Mouse (Mus musculus) limb, embryonic 11.5 days (tissue): ENCODE measurements around the gene Mfap1a. TPM values are rescaled to one million over a fixed set of nuclear protein-coding genes. Genes with fewer than 3 reads are reported as not detected.
"Not testable (repeated sequence)": the region's sequence is repeated elsewhere in the genome, so short reads cannot be mapped to it uniquely, and the experiment has no call there.

Source experiments
- ATAC-seq: fragments of 200-750 bp; cut with Nextera tagmentation; 2 replicates; pipeline ENCODE4 v1.8.0; 2017; ENCODE audit warnings: low read depth; ENCODE audit not compliant: insufficient number of reproducible peaks, low FRiP score, low TSS enrichment
- DNase-seq: peaks from one replicate; pipeline ENCODE4 v3.0.0-alpha.2; 2015; ENCODE audit warnings: low spot score
- H3K27ac ChIP-seq: fragments of 300-500 bp; sonication (generic); replicated peaks from 2 replicates; pipeline ENCODE4 v1.5.1; 2014; ENCODE audit warnings: low read depth, mild to moderate bottlenecking, low read length
- H3K27me3 ChIP-seq: fragments of 300-500 bp; sonication (generic); 2 replicates; pipeline ENCODE4 v1.6.1; 2014; ENCODE audit warnings: mild to moderate bottlenecking, low read length, mixed read lengths; ENCODE audit not compliant: control insufficient read depth, insufficient read depth
- H3K36me3 ChIP-seq: fragments of 300-500 bp; sonication (generic); 2 replicates; pipeline ENCODE4 v1.6.1; 2014; ENCODE audit warnings: mild to moderate bottlenecking, low read length, moderate library complexity, mixed read lengths; ENCODE audit not compliant: control insufficient read depth, insufficient read depth
- H3K4me1 ChIP-seq: fragments of 300-500 bp; sonication (generic); 2 replicates; pipeline ENCODE4 v1.6.1; 2014; ENCODE audit warnings: low read length, mixed read lengths; ENCODE audit not compliant: control insufficient read depth, insufficient read depth
- H3K4me2 ChIP-seq: fragments of 300-500 bp; sonication (generic); 2 replicates; pipeline ENCODE4 v1.6.1; 2014; ENCODE audit warnings: low read depth, mild to moderate bottlenecking, moderate library complexity; ENCODE audit not compliant: severe bottlenecking
- H3K4me3 ChIP-seq: fragments of 300-500 bp; sonication (generic); 2 replicates; pipeline ENCODE4 v1.5.1; 2014; ENCODE audit warnings: low read depth, low read length
- H3K9ac ChIP-seq: fragments of 300-500 bp; sonication (generic); 2 replicates; pipeline ENCODE4 v1.6.1; 2014; ENCODE audit warnings: mild to moderate bottlenecking, low read length
- H3K9me3 ChIP-seq: fragments of 300-500 bp; sonication (generic); 2 replicates; pipeline ENCODE4 v1.6.1; 2016; ENCODE audit warnings: low read length; ENCODE audit not compliant: control insufficient read depth
- WGBS: fragments of 180-500 bp; shearing (Covaris S2); extraction: QIAGEN DNeasy Blood & Tissue Kit; methylation state at CpG from one replicate; pipeline ENCODE4 v1.1.7; 2014; 5-methylcytosine and 5-hydroxymethylcytosine counted together
- polyA plus RNA-seq: library from polyadenylated mRNA; unstranded; fragments of >200 nt; fragmentation: Nextera tagmentation; extraction: Ambion mirVana; gene quantifications from 2 replicates; pipeline ENCODE4 v1.2.1, GENCODE M21; 2014

Mfap1a gene
- polyA plus RNA-seq: 33.7 and 37.2 TPM in 2 replicates

DNA sequence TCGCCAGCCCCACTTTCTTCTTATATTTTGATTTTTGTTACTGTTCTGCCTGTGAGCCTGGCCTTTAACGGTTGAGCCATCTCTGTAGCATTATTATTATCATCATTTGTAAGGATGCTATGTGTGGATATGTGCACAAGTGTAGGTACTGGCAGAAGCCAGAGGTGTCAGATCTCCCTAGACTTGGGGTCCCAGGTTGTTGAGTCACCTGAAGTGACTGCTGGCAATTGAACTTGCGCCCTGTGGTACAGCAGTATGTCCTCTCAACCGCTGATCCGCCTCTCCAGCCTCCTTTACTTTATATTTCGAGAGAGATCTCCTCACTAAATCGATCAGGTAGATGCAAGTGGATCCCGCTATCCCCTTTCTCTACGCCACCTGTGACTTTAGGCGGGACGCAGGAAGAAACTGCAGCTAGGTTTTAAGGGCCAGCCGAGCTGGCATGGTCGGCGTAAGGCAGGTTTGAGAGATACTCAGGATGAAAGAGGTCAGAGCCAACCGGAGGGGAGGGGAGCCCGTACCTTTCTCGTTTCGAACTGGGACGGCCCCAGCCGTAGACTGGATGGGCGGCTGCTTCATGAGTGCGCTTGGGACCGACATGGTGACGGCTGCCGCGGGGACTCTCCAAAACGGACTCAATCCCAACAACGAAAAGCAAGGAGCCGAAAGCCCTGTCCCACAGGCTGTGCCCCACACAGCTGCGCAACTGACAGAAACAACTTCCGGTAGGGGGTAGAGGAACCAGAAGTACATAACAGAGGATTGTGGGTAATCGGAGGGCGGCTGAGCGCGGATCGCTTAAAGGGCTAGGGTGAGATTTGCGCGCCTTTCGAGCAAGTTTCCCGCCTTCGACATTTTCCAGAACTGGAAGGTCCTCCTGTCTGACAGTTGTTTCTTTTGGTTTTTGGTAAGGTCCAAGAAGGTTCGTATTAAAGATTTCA is at the start of gene Mfap1a, which contains the start of gene Wdr76:
Mfap1a (minus strand) TSS at position 724 of the 941 bp plus-strand sequence.
Wdr76 (plus strand) TSS at position 782 of the 941 bp plus-strand sequence.
- ATAC-seq (peak; percentile 90), DNase-seq (peak; percentile 89)
- peak within 1 kb of the TSS; percentile 66 for H3K4me2 ChIP-seq
- not testable (repeated sequence) for H3K4me1 ChIP-seq, H3K36me3 ChIP-seq, H3K27me3 ChIP-seq, H3K9me3 ChIP-seq, H3K27ac ChIP-seq
- WGBS: 4% methylated on average over 39 of the region's 42 CpGs
- peak within 1 kb of the TSS; percentile 56 for H3K9ac ChIP-seq
- H3K4me3 ChIP-seq: peak within 1 kb of the TSS; percentile 57

GRCm38 (mm10) chr2:121551271-121551670 is 44.8 kb upstream of the Mfap1a start:
- WGBS: 79% methylated on average over 8 of the region's 8 CpGs
- DNase-seq (no peak), ATAC-seq (no peak)
- Histone ChIP-seq H3K9ac (no peak overlapping the region), H3K27me3 (no peaks in the 10 kb centered on the region), H3K4me3 (no peak overlapping the region), H3K36me3 (no peaks in the 10 kb centered on the region), H3K4me1 (no peaks in the 10 kb centered on the region), H3K4me2 (no peak overlapping the region), H3K27ac (no peak overlapping the region), H3K9me3 (no peaks in the 10 kb centered on the region)

- ATAC-seq (no peak), DNase-seq (no peak)
- Histone ChIP-seq H3K36me3 (peaks cover 2% of the 10 kb centered on the region; the same call in 1 of the 2 replicates), H3K4me1 (no peaks in the 10 kb centered on the region), H3K4me2 (no peak overlapping the region), H3K27me3 (no peaks in the 10 kb centered on the region), H3K27ac (no peak overlapping the region), H3K9me3 (no peaks in the 10 kb centered on the region), H3K4me3 (no peak overlapping the region), H3K9ac (no peak overlapping the region)
- 91% methylated on average over 6 of the region's 6 CpGs for WGBS
These were observed 43.2 kb upstream of the Mfap1a start for GRCm38 (mm10) chr2:121549630-121550029.

DNA sequence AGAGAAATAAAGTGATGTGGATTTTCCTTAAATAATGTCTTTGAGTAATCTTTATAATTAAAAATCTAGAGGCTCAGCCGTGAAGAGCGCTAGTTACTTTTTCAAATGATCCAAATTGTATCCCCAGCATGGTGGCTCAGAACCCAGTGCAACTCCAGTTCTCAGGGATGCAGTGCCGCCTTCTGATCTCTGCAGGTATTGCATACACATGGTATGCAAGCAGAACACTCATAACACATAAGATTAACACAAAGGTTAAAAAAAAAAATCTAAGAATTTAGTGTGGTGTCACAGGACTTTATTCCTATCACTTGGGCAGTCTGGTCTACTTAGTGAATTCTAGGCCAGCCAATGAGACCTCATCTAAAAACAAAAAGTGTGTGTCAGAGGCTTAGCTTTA is 38.4 kb upstream of the Mfap1a start:
- no peaks in the 10 kb centered on the region for H3K4me1 ChIP-seq
- H3K9me3 ChIP-seq: no peaks in the 10 kb centered on the region
- no peak overlapping the region for H3K9ac ChIP-seq
- no peaks in the 10 kb centered on the region for H3K27me3 ChIP-seq
- DNase-seq: no peak
- WGBS: 88% methylated on average over 3 of the region's 3 CpGs
- H3K27ac ChIP-seq: no peak overlapping the region
- H3K4me2 ChIP-seq: no peak overlapping the region
- no peak for ATAC-seq
- H3K4me3 ChIP-seq: no peak overlapping the region
- peaks cover 14% of the 10 kb centered on the region for H3K36me3 ChIP-seq

GRCm38 (mm10) chr2:121525056-121525455 is 18.6 kb upstream of the Mfap1a start:
- no peaks in the 10 kb centered on the region for H3K9me3 ChIP-seq
- H3K4me3 ChIP-seq: no peak overlapping the region
- no peaks in the 10 kb centered on the region for H3K27me3 ChIP-seq
- 86% methylated on average over 2 of the region's 2 CpGs for WGBS
- H3K4me2 ChIP-seq: no peak overlapping the region
- ATAC-seq (no peak), DNase-seq (no peak)
- no peaks in the 10 kb centered on the region for H3K4me1 ChIP-seq
- no peak overlapping the region for H3K9ac ChIP-seq
- no peak overlapping the region for H3K27ac ChIP-seq
- peaks cover 3% of the 10 kb centered on the region; the same call in 1 of the 2 replicates for H3K36me3 ChIP-seq

DNA sequence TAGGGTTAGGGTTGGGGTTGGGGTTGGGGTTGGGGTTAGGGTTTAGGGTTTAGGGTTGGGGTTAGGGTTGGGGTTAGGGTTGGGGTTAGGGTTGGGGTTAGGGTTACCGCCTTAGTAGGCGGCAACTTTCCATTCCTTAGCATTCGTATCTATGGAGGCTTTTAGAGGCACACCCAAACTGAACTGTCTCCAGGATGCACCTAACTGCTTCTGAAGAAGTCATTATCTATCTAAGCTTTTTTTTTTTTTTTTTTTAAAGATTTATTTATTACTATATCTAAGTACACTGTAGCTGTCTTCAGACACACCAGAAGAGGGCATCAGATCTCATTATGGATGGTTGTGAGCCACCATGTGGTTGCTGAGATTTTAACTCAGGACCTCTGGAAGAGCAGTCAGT is 16.4 kb upstream of the Mfap1a start:
- H3K36me3 ChIP-seq, H3K4me2 ChIP-seq, ATAC-seq, H3K27ac ChIP-seq, H3K9ac ChIP-seq, H3K27me3 ChIP-seq, H3K9me3 ChIP-seq, H3K4me3 ChIP-seq, H3K4me1 ChIP-seq, DNase-seq: not testable (repeated sequence)
- 86% methylated on average over 3 of the region's 3 CpGs for WGBS

GRCm38 (mm10) chr2:121522006-121522405 is 15.5 kb upstream of the Mfap1a start:
- WGBS: 98% methylated on average over 2 of the region's 2 CpGs
- Histone ChIP-seq H3K27ac (no peak overlapping the region), H3K4me2 (no peak overlapping the region), H3K4me3 (no peak overlapping the region), H3K9ac (no peak overlapping the region), H3K36me3 (peaks cover 10% of the 10 kb centered on the region), H3K4me1 (no peaks in the 10 kb centered on the region), H3K9me3 (no peaks in the 10 kb centered on the region), H3K27me3 (no peaks in the 10 kb centered on the region)
- no peak for ATAC-seq
- no peak for DNase-seq

DNA sequence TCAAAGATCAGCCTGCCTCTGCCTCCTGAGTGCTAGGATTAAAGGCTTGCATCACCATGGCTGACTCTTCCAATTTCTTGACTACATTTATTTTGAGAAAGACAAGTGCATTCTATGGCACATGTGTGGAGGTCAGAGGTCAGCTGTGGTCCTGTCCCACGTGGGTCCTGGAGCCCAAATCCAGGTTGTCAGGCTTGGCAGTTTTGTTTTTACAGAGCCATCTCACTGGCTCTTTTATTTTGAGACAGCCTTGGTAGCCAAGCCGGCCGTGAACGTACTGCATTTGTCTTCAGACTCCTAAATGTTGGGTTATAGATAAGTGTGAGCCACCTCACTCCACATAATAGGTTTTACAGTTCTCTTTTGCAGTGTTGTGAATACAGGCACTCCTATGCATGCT is 12.2 kb upstream of the Mfap1a start:
- not testable (repeated sequence) for H3K27ac ChIP-seq, H3K4me3 ChIP-seq, H3K4me2 ChIP-seq, DNase-seq, H3K27me3 ChIP-seq, H3K4me1 ChIP-seq, ATAC-seq, H3K9me3 ChIP-seq, H3K9ac ChIP-seq
- 94% methylated on average over 4 of the region's 4 CpGs for WGBS
- H3K36me3 ChIP-seq: peaks cover 16% of the 10 kb centered on the region
